Mouse (Mus musculus) neural tube, embryonic 13.5 days (tissue): Measurements from ENCODE around the gene Ubr4. TPM values are rescaled to one million over a fixed set of nuclear protein-coding genes. Genes with fewer than 3 reads are reported as not detected.

Experiments used
- ATAC-seq: fragments of 200-750 bp; cut with Nextera tagmentation; 2 replicates; pipeline ENCODE4 v1.8.0; 2017; ENCODE audit warnings: low read depth, mild to moderate bottlenecking, moderate TSS enrichment, moderate library complexity
- H3K27ac ChIP-seq: fragments of 300-500 bp; sonication (generic); replicated peaks from 2 replicates; pipeline ENCODE4 v1.5.1; 2015; ENCODE audit warnings: moderate library complexity, mild to moderate bottlenecking, inconsistent platforms
- H3K27me3 ChIP-seq: fragments of 300-500 bp; sonication (generic); 2 replicates; pipeline ENCODE4 v1.6.1; 2015; ENCODE audit warnings: mild to moderate bottlenecking, inconsistent platforms
- H3K36me3 ChIP-seq: fragments of 300-500 bp; sonication (generic); 2 replicates; pipeline ENCODE4 v1.6.1; 2015; ENCODE audit warnings: mild to moderate bottlenecking, inconsistent platforms
- H3K4me1 ChIP-seq: fragments of 300-500 bp; sonication (generic); replicated peaks from 2 replicates; pipeline ENCODE4 v1.6.1; 2015; ENCODE audit warnings: inconsistent platforms
- H3K4me2 ChIP-seq: fragments of 300-500 bp; sonication (generic); 2 replicates; pipeline ENCODE4 v1.6.1; 2015; ENCODE audit warnings: inconsistent platforms, mild to moderate bottlenecking, moderate library complexity
- H3K4me3 ChIP-seq: fragments of 300-500 bp; sonication (generic); 2 replicates; pipeline ENCODE4 v1.5.1; 2015; ENCODE audit warnings: mild to moderate bottlenecking, inconsistent platforms
- H3K9ac ChIP-seq: fragments of 300-500 bp; sonication (generic); 2 replicates; pipeline ENCODE4 v1.6.1; 2015; ENCODE audit warnings: moderate library complexity, mild to moderate bottlenecking, inconsistent platforms
- H3K9me3 ChIP-seq: fragments of 300-500 bp; sonication (generic); 2 replicates; pipeline ENCODE4 v1.6.1; 2016; ENCODE audit warnings: inconsistent platforms
- WGBS: fragments of 180-500 bp; shearing (Covaris S2); methylation state at CpG from one replicate; pipeline ENCODE4 v1.1.7; 2015; 5-methylcytosine and 5-hydroxymethylcytosine counted together
- polyA plus RNA-seq: library from polyadenylated mRNA; unstranded; fragments of >200 nt; fragmentation: Nextera tagmentation; extraction: Ambion mirVana; gene quantifications from 2 replicates; pipeline ENCODE4 v1.2.1, GENCODE M21; 2015

The Ubr4 gene
- polyA plus RNA-seq, 1 experiment from 2014 or later = 74.8 TPM

- Histone ChIP-seq H3K9me3 (no peaks in the 10 kb centered on the region), H3K9ac (no peak overlapping the region), H3K4me1 (no peaks in the 10 kb centered on the region), H3K36me3 (peaks cover 99% of the 10 kb centered on the region), H3K27ac (no peak overlapping the region), H3K4me3 (no peak overlapping the region), H3K4me2 (no peak overlapping the region), H3K27me3 (no peaks in the 10 kb centered on the region)
- no peak for ATAC-seq
- 85% methylated on average over 15 of the region's 15 CpGs for WGBS
These were observed 90.3 kb downstream of the Ubr4 start for GRCm38 (mm10) chr4:139442391-139443355.

GRCm38 (mm10) chr4:139444315-139444714 lies 91.9 kb downstream of the Ubr4 start:
- no peak overlapping the region for H3K4me2 ChIP-seq
- no peak overlapping the region for H3K4me3 ChIP-seq
- H3K9me3 ChIP-seq = no peaks in the 10 kb centered on the region
- no peaks in the 10 kb centered on the region for H3K4me1 ChIP-seq
- no peak overlapping the region for H3K27ac ChIP-seq
- H3K36me3 ChIP-seq = peaks cover 99% of the 10 kb centered on the region
- no peaks in the 10 kb centered on the region for H3K27me3 ChIP-seq
- 94% methylated on average over 10 of the region's 10 CpGs for WGBS
- no peak overlapping the region for H3K9ac ChIP-seq
- ATAC-seq = no peak

- Histone ChIP-seq H3K9ac (no peak overlapping the region), H3K36me3 (peaks cover 99% of the 10 kb centered on the region), H3K27ac (no peak overlapping the region), H3K4me3 (no peak overlapping the region), H3K9me3 (no peaks in the 10 kb centered on the region), H3K4me1 (no peaks in the 10 kb centered on the region), H3K27me3 (no peaks in the 10 kb centered on the region), H3K4me2 (no peak overlapping the region)
- ATAC-seq = no peak
- WGBS = 94% methylated on average over 2 of the region's 2 CpGs
These were observed 93.8 kb downstream of the Ubr4 start for GRCm38 (mm10) chr4:139446176-139446575.

- 93% methylated on average over 11 of the region's 11 CpGs for WGBS
- Histone ChIP-seq H3K36me3 (peaks cover 99% of the 10 kb centered on the region), H3K4me1 (no peaks in the 10 kb centered on the region), H3K9me3 (no peaks in the 10 kb centered on the region), H3K27me3 (no peaks in the 10 kb centered on the region), H3K9ac (no peak overlapping the region), H3K4me3 (no peak overlapping the region), H3K27ac (no peak overlapping the region), H3K4me2 (no peak overlapping the region)
- ATAC-seq = no peak
These were observed 94.6 kb downstream of the Ubr4 start for GRCm38 (mm10) chr4:139446731-139447675.

- Histone ChIP-seq H3K4me2 (no peak overlapping the region), H3K4me3 (no peak overlapping the region), H3K4me1 (no peaks in the 10 kb centered on the region), H3K9me3 (no peaks in the 10 kb centered on the region), H3K27me3 (no peaks in the 10 kb centered on the region), H3K9ac (no peak overlapping the region), H3K36me3 (peaks cover 99% of the 10 kb centered on the region), H3K27ac (no peak overlapping the region)
- ATAC-seq = no peak
- WGBS = 96% methylated on average over 8 of the region's 8 CpGs
These were observed 100.7 kb downstream of the Ubr4 start for GRCm38 (mm10) chr4:139452944-139453700.

- ATAC-seq = no peak
- Histone ChIP-seq H3K4me3 (no peak overlapping the region), H3K27ac (no peak overlapping the region), H3K4me2 (no peak overlapping the region), H3K4me1 (no peaks in the 10 kb centered on the region), H3K27me3 (no peaks in the 10 kb centered on the region), H3K9ac (no peak overlapping the region), H3K9me3 (no peaks in the 10 kb centered on the region), H3K36me3 (peaks cover 99% of the 10 kb centered on the region)
- 89% methylated on average over 6 of the region's 6 CpGs for WGBS
These were observed 101.9 kb downstream of the Ubr4 start for GRCm38 (mm10) chr4:139454339-139454738.

- Histone ChIP-seq H3K4me1 (no peaks in the 10 kb centered on the region), H3K9ac (no peak overlapping the region), H3K4me3 (no peak overlapping the region), H3K36me3 (peaks cover 99% of the 10 kb centered on the region), H3K27ac (no peak overlapping the region), H3K9me3 (no peaks in the 10 kb centered on the region), H3K27me3 (no peaks in the 10 kb centered on the region), H3K4me2 (no peak overlapping the region)
- 59% methylated on average over 15 of the region's 15 CpGs for WGBS
- ATAC-seq = no peak
These were observed 107.6 kb downstream of the Ubr4 start for GRCm38 (mm10) chr4:139459970-139460369.

GRCm38 (mm10) chr4:139464163-139464562 lies 111.8 kb downstream of the Ubr4 start:
- Histone ChIP-seq H3K27ac (no peak overlapping the region), H3K4me2 (no peak overlapping the region), H3K27me3 (no peaks in the 10 kb centered on the region), H3K9ac (no peak overlapping the region), H3K9me3 (no peaks in the 10 kb centered on the region), H3K36me3 (peaks cover 100% of the 10 kb centered on the region), H3K4me1 (no peaks in the 10 kb centered on the region), H3K4me3 (no peak overlapping the region)
- no peak for ATAC-seq
- 96% methylated on average over 12 of the region's 12 CpGs for WGBS

GRCm38 (mm10) chr4:139466541-139466940 lies 114.1 kb downstream of the Ubr4 start:
- Histone ChIP-seq H3K27me3 (no peaks in the 10 kb centered on the region), H3K36me3 (peaks cover 100% of the 10 kb centered on the region), H3K27ac (no peak overlapping the region), H3K4me1 (no peaks in the 10 kb centered on the region), H3K4me2 (no peak overlapping the region), H3K9me3 (no peaks in the 10 kb centered on the region), H3K4me3 (no peak overlapping the region), H3K9ac (no peak overlapping the region)
- WGBS = 90% methylated on average over 6 of the region's 6 CpGs
- no peak for ATAC-seq

GRCm38 (mm10) chr4:139470198-139470597 lies 117.8 kb downstream of the Ubr4 start:
- no peaks in the 10 kb centered on the region for H3K4me1 ChIP-seq
- no peaks in the 10 kb centered on the region for H3K9me3 ChIP-seq
- H3K4me3 ChIP-seq = no peak overlapping the region
- H3K36me3 ChIP-seq = peaks cover 100% of the 10 kb centered on the region
- no peak overlapping the region for H3K9ac ChIP-seq
- no peak overlapping the region for H3K27ac ChIP-seq
- H3K4me2 ChIP-seq = no peak overlapping the region
- 0 out of 2 replicates have a peak, but pooled peaks have one; percentile 65 for ATAC-seq
- no peaks in the 10 kb centered on the region for H3K27me3 ChIP-seq
- WGBS = 45% methylated on average over 7 of the region's 7 CpGs
